Mouse (Mus musculus) ES-Bruce4 (cell line): Measurements from ENCODE around the gene Olfr1214. TPM values are rescaled to one million over a fixed set of nuclear protein-coding genes. Genes with fewer than 3 reads are reported as not detected.
"Not testable (repeated sequence)": the region's sequence is repeated elsewhere in the genome, so short reads cannot be mapped to it uniquely, and the experiment has no call there.

Source experiments
- H3K27ac ChIP-seq: 2 replicates; pipeline ENCODE4 v1.5.1; 2012; ENCODE audit warnings: low read length, inconsistent platforms; ENCODE audit not compliant: insufficient read depth
- H3K27me3 ChIP-seq: 2 replicates; pipeline ENCODE4 v1.6.1; 2012; ENCODE audit warnings: mild to moderate bottlenecking, low read length, inconsistent platforms; ENCODE audit not compliant: control insufficient read depth, poor library complexity, insufficient read depth, severe bottlenecking
- H3K36me3 ChIP-seq: 2 replicates; pipeline ENCODE4 v1.6.1; 2012; ENCODE audit warnings: inconsistent platforms, mild to moderate bottlenecking, low read length, moderate library complexity; ENCODE audit not compliant: control insufficient read depth, poor library complexity, insufficient read depth, severe bottlenecking
- H3K4me1 ChIP-seq: one replicate; pipeline ENCODE4 v1.8.1; 2011; ENCODE audit warnings: low read length; ENCODE audit not compliant: control insufficient read depth, insufficient read depth
- H3K4me3 ChIP-seq: 2 replicates; pipeline ENCODE4 v1.5.1; 2011; ENCODE audit warnings: low read depth, mild to moderate bottlenecking, low read length
- H3K9ac ChIP-seq: 2 replicates; pipeline ENCODE4 v1.6.1; 2012; ENCODE audit warnings: low read depth, mild to moderate bottlenecking, inconsistent platforms; ENCODE audit not compliant: poor library complexity, severe bottlenecking
- H3K9me3 ChIP-seq: replicated peaks from 2 replicates; pipeline ENCODE4 v1.6.1; 2012; ENCODE audit warnings: mild to moderate bottlenecking, low read length, inconsistent platforms; ENCODE audit not compliant: control insufficient read depth, poor library complexity, insufficient read depth, severe bottlenecking
- CTCF ChIP-seq: IDR thresholded peaks from one replicate; pipeline ENCODE4 v1.8.1; 2011; ENCODE audit warnings: low read depth, low read length
- EP300 ChIP-seq: IDR thresholded peaks from 2 replicates; pipeline ENCODE4 v1.6.1; 2011; ENCODE audit warnings: low read depth, low read length; ENCODE audit not compliant: insufficient read depth
- POLR2A ChIP-seq: IDR thresholded peaks from one replicate; pipeline ENCODE4 v1.8.1; 2011; ENCODE audit warnings: low read length; ENCODE audit not compliant: insufficient read depth
- polyA plus RNA-seq: library from polyadenylated mRNA; stranded (reverse); fragments of >200 nt; gene quantifications from 2 replicates; pipeline ENCODE4 v1.2.4, GENCODE M21; 2011; ENCODE audit warnings: low read depth; ENCODE audit not compliant: missing spikeins, insufficient read depth, insufficient read length

Olfr1214 gene
- polyA plus RNA-seq = not detected in 2 replicates

- Histone ChIP-seq H3K9ac (no peak within 1 kb of the TSS), H3K27ac (no peak within 1 kb of the TSS), H3K4me3 (no peak within 1 kb of the TSS), H3K27me3 (no peaks in the 10 kb centered on the region), H3K9me3 (no peaks in the 10 kb centered on the region), H3K36me3 (no peaks in the 10 kb centered on the region), H3K4me1 (no peaks in the 10 kb centered on the region)
- TF ChIP-seq CTCF (no peak), POLR2A (no peak)
Observed at GRCm38 (mm10) chr2:88992553-88992952, at the start of gene Olfr1214. Gene Olfr1214 (minus strand): TSS chr2:88992653.

GRCm38 (mm10) chr2:89031965-89032364, 39.5 kb upstream of the Olfr1214 start, which contains the start of gene Olfr1217:
Gene Olfr1217 (minus strand): TSS chr2:89032065.
- no peak for TF ChIP-seq POLR2A
- TF ChIP-seq CTCF = no peak
- no peak for TF ChIP-seq EP300
- no peak within 1 kb of the TSS for H3K27ac ChIP-seq
- no peaks in the 10 kb centered on the region for H3K9me3 ChIP-seq
- no peaks in the 10 kb centered on the region for H3K36me3 ChIP-seq
- H3K27me3 ChIP-seq = no peaks in the 10 kb centered on the region
- H3K4me3 ChIP-seq = no peak within 1 kb of the TSS
- H3K9ac ChIP-seq = no peak within 1 kb of the TSS
- H3K4me1 ChIP-seq = no peaks in the 10 kb centered on the region

- not testable (repeated sequence) for H3K4me1 ChIP-seq, H3K4me3 ChIP-seq, H3K27me3 ChIP-seq, H3K36me3 ChIP-seq, H3K27ac ChIP-seq, H3K9ac ChIP-seq, H3K9me3 ChIP-seq
Observed at GRCm38 (mm10) chr2:89021436-89021835, 29.0 kb upstream of the Olfr1214 start.

- Histone ChIP-seq H3K4me1 (no peaks in the 10 kb centered on the region), H3K27ac (no peak within 1 kb of the TSS), H3K36me3 (no peaks in the 10 kb centered on the region), H3K9me3 (no peaks in the 10 kb centered on the region), H3K27me3 (no peaks in the 10 kb centered on the region), H3K4me3 (no peak within 1 kb of the TSS), H3K9ac (no peak within 1 kb of the TSS)
- TF ChIP-seq POLR2A = no peak
- TF ChIP-seq CTCF = no peak
- no peak for TF ChIP-seq EP300
Observed at GRCm38 (mm10) chr2:89018240-89018639, 25.8 kb upstream of the Olfr1214 start, which contains the start of gene Olfr1216. Gene Olfr1216 (minus strand): TSS chr2:89018340.

GRCm38 (mm10) chr2:89006873-89007272, 14.4 kb upstream of the Olfr1214 start, which contains the start of gene Olfr1215:
Gene Olfr1215 (minus strand): TSS chr2:89006973.
- H3K27ac ChIP-seq = no peak within 1 kb of the TSS
- H3K36me3 ChIP-seq = no peaks in the 10 kb centered on the region
- H3K4me1 ChIP-seq = no peaks in the 10 kb centered on the region
- H3K4me3 ChIP-seq = no peak within 1 kb of the TSS
- H3K9ac ChIP-seq = no peak within 1 kb of the TSS
- no peak for TF ChIP-seq POLR2A
- no peak for TF ChIP-seq CTCF
- no peak for TF ChIP-seq EP300
- no peaks in the 10 kb centered on the region for H3K9me3 ChIP-seq
- H3K27me3 ChIP-seq = no peaks in the 10 kb centered on the region

- TF ChIP-seq POLR2A (no peak), CTCF (no peak), EP300 (no peak)
- Histone ChIP-seq H3K9me3 (no peaks in the 10 kb centered on the region), H3K4me1 (no peaks in the 10 kb centered on the region), H3K27me3 (no peaks in the 10 kb centered on the region), H3K4me3 (no peak within 1 kb of the TSS), H3K9ac (no peak within 1 kb of the TSS), H3K27ac (no peak within 1 kb of the TSS), H3K36me3 (no peaks in the 10 kb centered on the region)
Observed at GRCm38 (mm10) chr2:88980181-88980580, 12.3 kb downstream of the Olfr1214 start, which contains the start of gene Gm13762. Gene Gm13762 (minus strand): TSS chr2:88980281.
